Mouse (Mus musculus) liver, postnatal 0 days (tissue): ENCODE results near the gene Mcm3. TPM values are rescaled to one million over a fixed set of nuclear protein-coding genes. Genes with fewer than 3 reads are reported as not detected.

Experiments used
- ATAC-seq: fragments of 200-750 bp; cut with Nextera tagmentation; 2 replicates; pipeline ENCODE4 v1.8.0; 2017; ENCODE audit warnings: mild to moderate bottlenecking, moderate library complexity
- DNase-seq: peaks from one replicate; pipeline ENCODE4 v3.0.0-alpha.2; 2016
- H3K27ac ChIP-seq: fragments of 300-500 bp; sonication (generic); 2 replicates; pipeline ENCODE4 v1.5.1; 2014; ENCODE audit warnings: antibody characterized with exemption, moderate library complexity, mild to moderate bottlenecking, low read depth
- H3K27me3 ChIP-seq: fragments of 300-500 bp; sonication (generic); 2 replicates; pipeline ENCODE4 v1.6.1; 2014; ENCODE audit warnings: low read length, control low read depth, mixed read lengths; ENCODE audit not compliant: insufficient read depth
- H3K36me3 ChIP-seq: fragments of 300-500 bp; sonication (generic); replicated peaks from 2 replicates; pipeline ENCODE4 v1.6.1; 2014; ENCODE audit warnings: mild to moderate bottlenecking, control low read depth, low read length, moderate library complexity, mixed read lengths; ENCODE audit not compliant: insufficient read depth
- H3K4me1 ChIP-seq: fragments of 300-500 bp; sonication (generic); 2 replicates; pipeline ENCODE4 v1.6.1; 2014; ENCODE audit warnings: antibody characterized with exemption, mild to moderate bottlenecking, control low read depth; ENCODE audit not compliant: insufficient read depth
- H3K4me2 ChIP-seq: fragments of 300-500 bp; sonication (generic); 2 replicates; pipeline ENCODE4 v1.6.1; 2014; ENCODE audit warnings: low read depth, mild to moderate bottlenecking, low read length, moderate library complexity, mixed read lengths
- H3K4me3 ChIP-seq: fragments of 300-500 bp; sonication (generic); 2 replicates; pipeline ENCODE4 v1.5.1; 2014; ENCODE audit warnings: low read depth, low read length
- H3K9ac ChIP-seq: fragments of 300-500 bp; sonication (generic); replicated peaks from 2 replicates; pipeline ENCODE4 v1.6.1; 2014; ENCODE audit warnings: mild to moderate bottlenecking, moderate library complexity
- H3K9me3 ChIP-seq: fragments of 300-500 bp; sonication (generic); 2 replicates; pipeline ENCODE4 v1.6.1; 2016; ENCODE audit warnings: mild to moderate bottlenecking, control low read depth, low read length, mixed read lengths
- CTCF ChIP-seq: sonication (generic); IDR thresholded peaks from 2 replicates; pipeline ENCODE4 v1.5.1; 2016; ENCODE audit warnings: antibody characterized with exemption, low read depth
- EP300 ChIP-seq: IDR thresholded peaks from 2 replicates; pipeline ENCODE4 v1.6.1; 2016; ENCODE audit warnings: antibody characterized with exemption, low read depth, mild to moderate bottlenecking
- WGBS: fragments of 180-500 bp; shearing (Covaris S2); extraction: QIAGEN DNeasy Blood & Tissue Kit; methylation state at CpG from one replicate; pipeline ENCODE4 v1.1.7; 2014; ENCODE audit not compliant: insufficient replicate concordance; 5-methylcytosine and 5-hydroxymethylcytosine counted together
- polyA plus RNA-seq: library from polyadenylated mRNA; unstranded; fragments of >200 nt; fragmentation: Nextera tagmentation; extraction: Ambion mirVana; gene quantifications from 2 replicates; pipeline ENCODE4 v1.2.1, GENCODE M21; 2015

Mcm3 gene
- polyA plus RNA-seq, 1 experiment from 2014 or later, result 55.3 TPM

GRCm38 (mm10) chr1:20856924-20857902 lies 37.1 kb upstream of the Mcm3 start:
- WGBS, result 80% methylated on average over 7 of the region's 7 CpGs
- no peak overlapping the region for H3K27ac ChIP-seq
- no peak overlapping the region for H3K9ac ChIP-seq
- no peak for TF ChIP-seq CTCF
- no peak for TF ChIP-seq EP300
- no peaks in the 10 kb centered on the region for H3K36me3 ChIP-seq
- DNase-seq (no peak), ATAC-seq (no peak)
- H3K4me3 ChIP-seq, result no peak overlapping the region
- no peaks in the 10 kb centered on the region for H3K27me3 ChIP-seq
- H3K4me1 ChIP-seq, result no peaks in the 10 kb centered on the region
- H3K4me2 ChIP-seq, result no peak overlapping the region
- 0 out of 2 replicates have a peak, but pooled peaks cover 2% of the 10 kb centered on the region for H3K9me3 ChIP-seq

GRCm38 (mm10) chr1:20839911-20840310 lies 19.8 kb upstream of the Mcm3 start:
- H3K4me1 ChIP-seq, result no peaks in the 10 kb centered on the region
- no peak for TF ChIP-seq EP300
- no peak for TF ChIP-seq CTCF
- H3K9ac ChIP-seq, result no peak overlapping the region
- no peak overlapping the region for H3K4me3 ChIP-seq
- H3K36me3 ChIP-seq, result no peaks in the 10 kb centered on the region
- DNase-seq (no peak), ATAC-seq (no peak)
- H3K27ac ChIP-seq, result no peak overlapping the region
- H3K27me3 ChIP-seq, result no peaks in the 10 kb centered on the region
- H3K9me3 ChIP-seq, result no peaks in the 10 kb centered on the region
- whole genome bisulfite sequencing, result 64% methylated on average over 3 of the region's 3 CpGs
- H3K4me2 ChIP-seq, result no peak overlapping the region

GRCm38 (mm10) chr1:20836551-20837125 lies 16.5 kb upstream of the Mcm3 start:
- Histone ChIP-seq H3K9me3 (no peaks in the 10 kb centered on the region), H3K27ac (no peak overlapping the region), H3K4me1 (no peaks in the 10 kb centered on the region), H3K27me3 (no peaks in the 10 kb centered on the region), H3K36me3 (no peaks in the 10 kb centered on the region), H3K4me2 (no peak overlapping the region), H3K9ac (no peak overlapping the region), H3K4me3 (no peak overlapping the region)
- 77% methylated on average over 3 of the region's 3 CpGs for WGBS
- ATAC-seq, result no peak
- no peak for DNase-seq
- no peak for TF ChIP-seq EP300
- no peak for TF ChIP-seq CTCF

GRCm38 (mm10) chr1:20833141-20833511 lies 13.0 kb upstream of the Mcm3 start:
- no peak for ATAC-seq
- Histone ChIP-seq H3K27me3 (no peaks in the 10 kb centered on the region), H3K9ac (no peak overlapping the region), H3K4me2 (no peak overlapping the region), H3K27ac (no peak overlapping the region), H3K4me3 (no peak overlapping the region), H3K4me1 (no peaks in the 10 kb centered on the region), H3K36me3 (no peaks in the 10 kb centered on the region), H3K9me3 (no peaks in the 10 kb centered on the region)
- 73% methylated on average over 3 of the region's 4 CpGs for WGBS
- no peak for DNase-seq
- TF ChIP-seq CTCF, result no peak
- no peak for TF ChIP-seq EP300

GRCm38 (mm10) chr1:20832473-20833140 lies 12.5 kb upstream of the Mcm3 start:
- no peak for ATAC-seq
- Histone ChIP-seq H3K4me3 (no peak overlapping the region), H3K36me3 (no peaks in the 10 kb centered on the region), H3K4me2 (no peak overlapping the region), H3K27ac (no peak overlapping the region), H3K4me1 (no peaks in the 10 kb centered on the region), H3K9ac (no peak overlapping the region), H3K9me3 (no peaks in the 10 kb centered on the region), H3K27me3 (no peaks in the 10 kb centered on the region)
- no peak for DNase-seq
- no peak for TF ChIP-seq CTCF
- 61% methylated on average over 5 of the region's 5 CpGs for WGBS

- Histone ChIP-seq H3K27me3 (no peaks in the 10 kb centered on the region), H3K27ac (no peak overlapping the region), H3K36me3 (no peaks in the 10 kb centered on the region), H3K9me3 (no peaks in the 10 kb centered on the region), H3K4me2 (no peak overlapping the region), H3K4me1 (no peaks in the 10 kb centered on the region), H3K9ac (no peak overlapping the region), H3K4me3 (no peak overlapping the region)
- no peak for DNase-seq
- WGBS, result 78% methylated on average over 1 of the region's 1 CpGs
- TF ChIP-seq EP300 (no peak), CTCF (no peak)
- ATAC-seq, result no peak
These were observed 10.4 kb upstream of the Mcm3 start for GRCm38 (mm10) chr1:20830546-20830945.
